Mouse (Mus musculus): ENCODE data around the gene Samd4b.

Samd4b gene

GRCm38 (mm10) chr7:28490903-28491302 lies 107.0 kb downstream of the Samd4b start:
- no peaks in the 10 kb centered on the region for H3K9me3 ChIP-seq (ENCODE audit: low read length)
- no peaks in the 10 kb centered on the region for H3K36me3 ChIP-seq (ENCODE audit: insufficient read depth, low read length)
- H3K27me3 ChIP-seq (ENCODE audit: insufficient read depth, low read length), result no peaks in the 10 kb centered on the region
- peak overlapping the region; percentile 78 for H3K4me3 ChIP-seq (replicated peaks; ENCODE audit: low read length)
- TF ChIP-seq CTCF (conservative IDR thresholded peaks at IDR 0.05; ENCODE audit: low read length), result no peak
- TF ChIP-seq NANOG (IDR thresholded peaks at IDR 0.05; ENCODE audit: borderline replicate concordance, low read length), result no peak
- H3K4me1 ChIP-seq (replicated peaks; ENCODE audit: low read depth, low read length), result peaks cover 58% of the 10 kb centered on the region

DNA sequence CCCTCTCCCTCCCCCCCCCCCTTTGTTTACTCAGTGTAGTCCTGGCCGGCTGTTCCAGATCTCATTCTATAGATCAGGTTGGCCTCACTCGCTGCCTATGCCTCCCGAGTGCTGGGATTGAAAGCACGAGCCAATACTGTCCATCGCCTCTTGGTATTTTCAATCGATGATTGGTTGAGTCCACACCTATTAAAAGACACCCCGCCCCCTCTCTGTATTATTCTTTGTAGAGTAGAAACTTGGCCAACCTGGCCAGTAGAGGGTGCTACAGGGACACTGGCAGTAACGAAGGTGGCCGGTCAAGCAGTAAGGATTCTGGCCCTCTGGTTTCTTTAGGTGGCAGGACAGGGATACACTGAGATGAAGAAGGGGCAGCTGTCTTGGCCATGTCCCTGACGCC lies 107.5 kb downstream of the Samd4b start:
- Histone ChIP-seq H3K4me1 (replicated peaks; ENCODE audit: low read depth, low read length) (peaks cover 56% of the 10 kb centered on the region), H3K27me3 (ENCODE audit: insufficient read depth, low read length) (no peaks in the 10 kb centered on the region), H3K9me3 (ENCODE audit: low read length) (no peaks in the 10 kb centered on the region), H3K36me3 (ENCODE audit: insufficient read depth, low read length) (no peaks in the 10 kb centered on the region), H3K4me3 (replicated peaks; ENCODE audit: low read length) (peak overlapping the region; percentile 78)
- no peak for TF ChIP-seq NANOG (IDR thresholded peaks at IDR 0.05; ENCODE audit: borderline replicate concordance, low read length)
- peak; percentile 86 for TF ChIP-seq CTCF (conservative IDR thresholded peaks at IDR 0.05; ENCODE audit: low read length)

DNA sequence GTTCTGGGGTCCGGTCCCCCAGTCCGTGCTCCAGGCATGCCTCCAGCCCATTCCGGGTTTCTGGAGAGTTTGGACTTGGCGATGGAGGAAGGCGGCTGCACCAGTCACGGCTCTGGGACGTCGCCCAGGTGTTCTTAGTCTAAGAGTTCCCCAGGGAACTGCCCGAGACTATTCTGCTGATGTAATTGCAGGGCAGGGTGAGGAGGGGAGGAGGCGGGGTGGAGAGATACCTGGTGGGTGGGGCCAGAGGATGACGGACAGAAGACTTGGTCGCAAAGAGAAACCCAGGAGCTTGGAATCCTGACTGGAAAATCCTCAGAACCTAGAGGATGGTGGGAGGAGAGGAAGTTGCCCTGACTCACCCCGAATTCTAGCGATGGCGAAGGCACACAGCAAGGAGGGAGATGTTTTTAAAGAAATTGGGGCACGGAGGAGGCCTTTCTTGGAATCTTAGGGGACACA lies 109.9 kb downstream of the Samd4b start:
- H3K9me3 ChIP-seq (ENCODE audit: low read length), result no peaks in the 10 kb centered on the region
- no peaks in the 10 kb centered on the region for H3K27me3 ChIP-seq (ENCODE audit: insufficient read depth, low read length)
- peak overlapping the region; percentile 74 for H3K4me3 ChIP-seq (replicated peaks; ENCODE audit: low read length)

DNA sequence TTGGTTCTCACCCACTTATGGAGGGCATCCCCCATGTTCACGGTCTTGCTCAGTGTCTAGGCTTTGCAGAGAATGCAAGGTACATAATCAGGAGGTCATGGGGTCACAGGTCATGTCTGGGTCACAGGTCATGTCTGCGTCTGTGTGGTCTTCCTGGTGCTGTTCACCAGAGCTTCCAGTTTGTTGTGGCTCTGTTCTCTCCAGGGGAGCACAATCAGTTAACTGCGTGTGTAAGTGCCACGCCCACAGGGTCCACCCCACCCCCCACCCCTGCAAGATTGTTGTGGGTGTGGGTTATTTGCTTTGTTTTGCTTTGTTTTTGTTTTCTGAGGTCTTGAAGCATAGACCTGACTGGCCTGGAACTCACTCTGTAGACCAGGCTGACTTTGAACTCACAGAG lies 113.8 kb downstream of the Samd4b start:
- Histone ChIP-seq H3K4me1 (replicated peaks; ENCODE audit: low read depth, low read length) (peaks cover 67% of the 10 kb centered on the region), H3K4me3 (replicated peaks; ENCODE audit: low read length) (no peak overlapping the region), H3K27me3 (ENCODE audit: insufficient read depth, low read length) (no peaks in the 10 kb centered on the region), H3K36me3 (ENCODE audit: insufficient read depth, low read length) (no peaks in the 10 kb centered on the region), H3K9me3 (ENCODE audit: low read length) (no peaks in the 10 kb centered on the region)
- TF ChIP-seq CTCF (conservative IDR thresholded peaks at IDR 0.05; ENCODE audit: low read length) (no peak), POU5F1 (IDR thresholded peaks at IDR 0.05; ENCODE audit: borderline replicate concordance, low read length) (no peak), NANOG (IDR thresholded peaks at IDR 0.05; ENCODE audit: borderline replicate concordance, low read length) (no peak)

More for the DNA sequence above, 109.9 kb downstream of the Samd4b start:
- no peak for TF ChIP-seq CTCF (conservative IDR thresholded peaks at IDR 0.05; ENCODE audit: low read length)
- no peak for TF ChIP-seq POU5F1 (IDR thresholded peaks at IDR 0.05; ENCODE audit: borderline replicate concordance, low read length)
- TF ChIP-seq NANOG (IDR thresholded peaks at IDR 0.05; ENCODE audit: borderline replicate concordance, low read length), result no peak
- Histone ChIP-seq H3K4me1 (replicated peaks; ENCODE audit: low read depth, low read length) (peaks cover 68% of the 10 kb centered on the region), H3K36me3 (ENCODE audit: insufficient read depth, low read length) (no peaks in the 10 kb centered on the region)

DNA sequence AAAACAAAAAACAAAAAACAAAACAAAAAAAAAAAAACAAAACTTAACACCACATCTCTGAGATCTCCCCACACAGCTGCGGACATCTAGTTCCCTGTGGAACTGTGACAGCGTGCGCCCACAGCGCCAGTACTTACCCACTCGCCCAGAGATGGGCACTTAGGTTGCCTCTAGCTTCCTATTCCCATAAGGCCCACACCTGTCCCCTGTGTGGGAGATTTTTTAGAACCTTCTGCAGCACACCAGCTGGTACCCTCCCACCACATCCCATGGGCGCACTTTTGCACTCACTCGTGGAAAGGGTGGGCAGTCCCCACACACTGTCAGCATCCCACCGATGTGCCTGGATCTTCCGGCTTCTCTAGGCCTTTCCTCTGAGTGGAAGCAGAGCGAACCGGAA lies 115.1 kb downstream of the Samd4b start:
- Histone ChIP-seq H3K4me3 (replicated peaks; ENCODE audit: low read length) (no peak overlapping the region), H3K4me1 (replicated peaks; ENCODE audit: low read depth, low read length) (peaks cover 60% of the 10 kb centered on the region), H3K27me3 (ENCODE audit: insufficient read depth, low read length) (no peaks in the 10 kb centered on the region), H3K9me3 (ENCODE audit: low read length) (no peaks in the 10 kb centered on the region), H3K36me3 (ENCODE audit: insufficient read depth, low read length) (no peaks in the 10 kb centered on the region)
- TF ChIP-seq POU5F1 (IDR thresholded peaks at IDR 0.05; ENCODE audit: borderline replicate concordance, low read length), result no peak
- TF ChIP-seq NANOG (IDR thresholded peaks at IDR 0.05; ENCODE audit: borderline replicate concordance, low read length), result no peak

DNA sequence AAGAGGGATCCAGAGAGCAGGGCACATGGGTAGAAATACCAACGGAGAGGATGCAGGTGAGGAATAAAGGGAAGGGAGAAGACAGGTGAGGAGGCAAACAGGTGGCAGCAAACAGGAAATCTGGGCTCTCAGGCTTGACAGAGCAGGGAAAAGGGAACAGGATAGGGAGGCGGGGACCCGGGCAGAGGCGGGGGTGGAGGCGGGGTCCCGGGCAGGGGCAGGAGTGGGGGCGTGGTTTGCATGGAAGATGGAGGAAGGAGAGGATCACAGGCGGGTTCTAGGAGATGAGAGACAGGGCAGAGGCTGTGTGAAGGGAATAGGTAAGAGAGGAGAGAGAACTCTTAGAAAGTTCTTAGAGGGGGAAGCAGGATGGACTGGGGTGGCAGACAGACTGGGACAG lies 119.1 kb downstream of the Samd4b start:
- peaks cover 49% of the 10 kb centered on the region for H3K4me1 ChIP-seq (replicated peaks; ENCODE audit: low read depth, low read length)
- TF ChIP-seq CTCF (conservative IDR thresholded peaks at IDR 0.05; ENCODE audit: low read length), result no peak
- H3K27me3 ChIP-seq (ENCODE audit: insufficient read depth, low read length), result no peaks in the 10 kb centered on the region
- no peaks in the 10 kb centered on the region for H3K36me3 ChIP-seq (ENCODE audit: insufficient read depth, low read length)
- no peaks in the 10 kb centered on the region for H3K9me3 ChIP-seq (ENCODE audit: low read length)
- peak overlapping the region; percentile 2; the same call in 1 of the 2 replicates for H3K4me3 ChIP-seq (replicated peaks; ENCODE audit: low read length)

GRCm38 (mm10) chr7:28477363-28477762 lies 120.6 kb downstream of the Samd4b start:
- H3K36me3 ChIP-seq (ENCODE audit: insufficient read depth, low read length), result no peaks in the 10 kb centered on the region
- no peak overlapping the region for H3K4me3 ChIP-seq (replicated peaks; ENCODE audit: low read length)
- peaks cover 36% of the 10 kb centered on the region for H3K4me1 ChIP-seq (replicated peaks; ENCODE audit: low read depth, low read length)
- no peaks in the 10 kb centered on the region for H3K9me3 ChIP-seq (ENCODE audit: low read length)
- no peaks in the 10 kb centered on the region for H3K27me3 ChIP-seq (ENCODE audit: insufficient read depth, low read length)
- TF ChIP-seq POU5F1 (IDR thresholded peaks at IDR 0.05; ENCODE audit: borderline replicate concordance, low read length) (no peak), CTCF (conservative IDR thresholded peaks at IDR 0.05; ENCODE audit: low read length) (no peak), NANOG (IDR thresholded peaks at IDR 0.05; ENCODE audit: borderline replicate concordance, low read length) (no peak)

- Histone ChIP-seq H3K4me1 (replicated peaks; ENCODE audit: low read depth, low read length) (peaks cover 28% of the 10 kb centered on the region), H3K9me3 (ENCODE audit: low read length) (no peaks in the 10 kb centered on the region), H3K36me3 (ENCODE audit: insufficient read depth, low read length) (no peaks in the 10 kb centered on the region), H3K4me3 (replicated peaks; ENCODE audit: low read length) (no peak overlapping the region), H3K27me3 (ENCODE audit: insufficient read depth, low read length) (no peaks in the 10 kb centered on the region)
- no peak for TF ChIP-seq POU5F1 (IDR thresholded peaks at IDR 0.05; ENCODE audit: borderline replicate concordance, low read length)
- TF ChIP-seq NANOG (IDR thresholded peaks at IDR 0.05; ENCODE audit: borderline replicate concordance, low read length), result no peak
- no peak; the same call in 1 of the 2 replicates for TF ChIP-seq CTCF (conservative IDR thresholded peaks at IDR 0.05; ENCODE audit: low read length)
These were observed 121.8 kb downstream of the Samd4b start for GRCm38 (mm10) chr7:28476191-28476590.

GRCm38 (mm10) chr7:28467213-28467751 lies 130.7 kb downstream of the Samd4b start:
- no peaks in the 10 kb centered on the region for H3K9me3 ChIP-seq (ENCODE audit: low read length)
- H3K4me1 ChIP-seq (replicated peaks; ENCODE audit: low read depth, low read length), result peaks cover 47% of the 10 kb centered on the region
- H3K27me3 ChIP-seq (ENCODE audit: insufficient read depth, low read length), result peaks cover 34% of the 10 kb centered on the region
- peak overlapping the region; percentile 80 for H3K4me3 ChIP-seq (replicated peaks; ENCODE audit: low read length)
- TF ChIP-seq CTCF (conservative IDR thresholded peaks at IDR 0.05; ENCODE audit: low read length) (no peak), NANOG (IDR thresholded peaks at IDR 0.05; ENCODE audit: borderline replicate concordance, low read length) (no peak), POU5F1 (IDR thresholded peaks at IDR 0.05; ENCODE audit: borderline replicate concordance, low read length) (no peak)
- peaks cover 9% of the 10 kb centered on the region for H3K36me3 ChIP-seq (ENCODE audit: insufficient read depth, low read length)

Measured in E14TG2a.4 (cell line).